In the genomic region with DNA sequence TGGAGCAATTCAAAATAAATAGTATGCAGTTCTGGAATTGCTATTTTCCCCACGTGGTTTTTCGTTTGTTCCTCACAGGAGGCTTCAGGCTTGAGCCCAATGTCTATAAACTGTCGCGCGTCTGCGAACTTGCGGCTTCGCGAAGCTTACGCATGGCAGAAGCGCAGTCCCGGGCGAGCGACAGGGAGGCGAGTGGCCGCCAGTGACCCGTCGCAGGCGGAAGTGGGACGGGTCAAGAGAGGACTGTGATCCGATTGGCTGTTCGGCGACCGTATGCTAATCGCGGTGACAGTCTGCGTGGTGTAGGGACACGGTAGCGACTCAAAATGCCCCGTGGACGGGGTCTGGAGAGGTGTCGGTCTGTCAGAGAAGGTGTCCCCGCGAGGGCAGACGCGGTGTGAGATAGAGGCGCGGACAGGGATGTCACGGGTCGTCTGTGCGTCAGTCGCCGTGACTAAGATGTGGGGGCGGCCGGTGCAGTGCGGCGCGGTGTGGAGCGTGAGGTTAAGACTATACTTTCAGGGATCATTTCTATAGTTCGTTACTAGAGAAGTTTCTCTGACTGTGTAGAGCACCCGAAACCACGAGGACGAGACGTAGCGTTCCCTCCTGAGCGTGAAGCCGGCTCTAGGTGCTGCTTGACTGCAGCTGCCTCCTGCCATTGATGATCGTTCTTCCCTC, we compare ENCODE assay signal across 9 mouse cellular contexts. TPM values are rescaled to one million over a fixed set of nuclear protein-coding genes. Genes with fewer than 3 reads are reported as not detected.
DNase-seq lines count a peak whose midpoint lies in the region; ATAC-seq and TF ChIP-seq lines count a peak whose summit lies in the region.
"Not testable (repeated sequence)": the region's sequence is repeated elsewhere in the genome, so short reads cannot be mapped to it uniquely, and the experiment has no call there.
"Had no signal": no experiment of that assay in that cellular context is flagged by ENCODE, and none has a peak within 500 bp of the region (broad histone marks: within the 10 kb centered on the region; RNA-seq: fewer than 3 reads in every experiment).

No protein-coding gene starts in this region.

- TF ChIP-seq POLR2A in bone marrow, adult 2 months (IDR thresholded peaks at IDR 0.05; ENCODE audit: borderline replicate concordance, control insufficient read depth, low read depth, low read length), result peak; percentile 21; the same call in 1 of the 2 replicates

- not testable (repeated sequence) for H3K27me3 ChIP-seq in heart, embryonic 10.5 days (ENCODE audit: insufficient read depth, poor library complexity, severe bottlenecking); kidney, embryonic 14.5 days (ENCODE audit: control insufficient read depth, insufficient read depth, low read length); limb, embryonic 15.5 days; midbrain, postnatal 0 days (ENCODE audit: insufficient read depth, low read length)

- H3K36me3 ChIP-seq in heart, embryonic 10.5 days; kidney, embryonic 14.5 days (ENCODE audit: control insufficient read depth, insufficient read depth, low read length); limb, embryonic 15.5 days; midbrain, postnatal 0 days (ENCODE audit: insufficient read depth, low read length): not testable (repeated sequence)

- not testable (repeated sequence) for H3K4me1 ChIP-seq in bone marrow, adult 2 months (ENCODE audit: control insufficient read depth, insufficient read depth, low read length); heart, embryonic 10.5 days; kidney, embryonic 14.5 days (ENCODE audit: control insufficient read depth, insufficient read depth, low read length); limb, embryonic 15.5 days; midbrain, postnatal 0 days (ENCODE audit: insufficient read depth, low read length)

- not testable (repeated sequence) for TF ChIP-seq CTCF in bone marrow, adult 2 months (IDR thresholded peaks at IDR 0.05; ENCODE audit: control insufficient read depth, insufficient read depth, low read length); midbrain, postnatal 0 days (IDR thresholded peaks at IDR 0.05)

- ATAC-seq in erythroblast, adult 5-6 weeks (replicated peaks; ENCODE audit: low FRiP score, poor library complexity, severe bottlenecking), result peak; percentile 100
- peak; percentile 99 for ATAC-seq in kidney, embryonic 14.5 days (ENCODE audit: low FRiP score, low TSS enrichment)
- ATAC-seq in limb, embryonic 15.5 days (ENCODE audit: insufficient number of reproducible peaks, low FRiP score, low TSS enrichment, low read depth), result peak; percentile 98
- ATAC-seq in midbrain, postnatal 0 days (ENCODE audit: low FRiP score), result peak; percentile 99

- peak overlapping the region; percentile 44; the same call in 1 of the 2 replicates for H3K9ac ChIP-seq in kidney, embryonic 14.5 days (ENCODE audit: low read depth, low read length)
- not testable (repeated sequence) for H3K9ac ChIP-seq in limb, embryonic 15.5 days; midbrain, postnatal 0 days (replicated peaks; ENCODE audit: low read length, poor library complexity, severe bottlenecking)

- H3K27ac ChIP-seq in bone marrow, adult 2 months (ENCODE audit: control insufficient read depth, insufficient read depth, low read depth, low read length, poor library complexity), result peak overlapping the region; percentile 15; the same call in 1 of the 2 replicates
- H3K27ac ChIP-seq in heart, embryonic 10.5 days, result peak overlapping the region; percentile 79; the same call in 1 of the 2 replicates
- H3K27ac ChIP-seq in kidney, embryonic 14.5 days (ENCODE audit: low read depth, low read length); limb, embryonic 15.5 days; midbrain, postnatal 0 days (ENCODE audit: low read depth, low read length): not testable (repeated sequence)

- WGBS in bone marrow, adult 2 months, result under 1% methylated on average over 22 of the region's 58 CpGs
- WGBS in heart, embryonic 10.5 days, result 0% methylated on average over 21 of the region's 58 CpGs
- WGBS in kidney, embryonic 14.5 days, result under 1% methylated on average over 21 of the region's 58 CpGs
- WGBS in limb, embryonic 15.5 days, result under 1% methylated on average over 27 of the region's 58 CpGs
- under 1% methylated on average over 21 of the region's 58 CpGs for WGBS in midbrain, postnatal 0 days

- peak; percentile 91 for DNase-seq in 3134 (ENCODE audit: extremely low read depth, insufficient read length, low spot score)
- DNase-seq in heart, embryonic 10.5 days (ENCODE audit: low spot score), result peak; percentile 88
- DNase-seq in midbrain, postnatal 0 days (ENCODE audit: low spot score), result peak; percentile 70
- peak; percentile 69 to 83 for DNase-seq in spleen, postnatal 10 days (ENCODE audit: low spot score in 2 of 2)

- H3K4me3 ChIP-seq in bone marrow, adult 2 months (replicated peaks; ENCODE audit: control insufficient read depth, low read depth, low read length), result peak overlapping the region; percentile 39
- H3K4me3 ChIP-seq in heart, embryonic 10.5 days, result peak overlapping the region; percentile 47
- H3K4me3 ChIP-seq in kidney, embryonic 14.5 days (ENCODE audit: low read length), result peak overlapping the region; percentile 22; the same call in 1 of the 2 replicates
- peak overlapping the region; percentile 42 for H3K4me3 ChIP-seq in limb, embryonic 15.5 days
- peak overlapping the region; percentile 23; the same call in 1 of the 2 replicates for H3K4me3 ChIP-seq in midbrain, postnatal 0 days (ENCODE audit: low read depth, low read length)

- H3K4me2 ChIP-seq in kidney, embryonic 14.5 days (replicated peaks; ENCODE audit: low read depth, low read length), result peak overlapping the region; percentile 40
- peak overlapping the region; percentile 49 for H3K4me2 ChIP-seq in limb, embryonic 15.5 days
- peak overlapping the region; percentile 34 for H3K4me2 ChIP-seq in midbrain, postnatal 0 days (ENCODE audit: low read depth, low read length, poor library complexity, severe bottlenecking)

- not testable (repeated sequence) for H3K9me3 ChIP-seq in heart, embryonic 10.5 days; kidney, embryonic 14.5 days (ENCODE audit: control insufficient read depth, low read length); limb, embryonic 15.5 days; midbrain, postnatal 0 days (ENCODE audit: low read length)

RNA-seq across cellular contexts. Expression of a gene that starts 57.1 kb away (rescaled TPM):
- 1.5 TPM in 1 of 2 replicates, not detected in the other for polyA plus RNA-seq in bone marrow, adult 2 months (2011; ENCODE audit: insufficient read depth, insufficient read length, low replicate concordance, missing spikeins)
- total RNA-seq in erythroblast, adult 5-6 weeks (2015; ENCODE audit: low replicate concordance), result not detected in 2 replicates
- 0.34 and 0.42 TPM in 2 replicates for total RNA-seq in erythroblast, adult 5-6 weeks (2017; ENCODE audit: low replicate concordance)
- polyA plus RNA-seq in heart, embryonic 10.5 days (2016; fragmentation: Nextera tagmentation; extraction: Ambion mirVana), result 0.22 and 0.31 TPM in 2 replicates
- 0.27 and 0.71 TPM in 2 replicates for polyA plus RNA-seq in kidney, embryonic 14.5 days (2014; fragmentation: Nextera tagmentation; extraction: Ambion mirVana)
- 0.82 and 2.1 TPM in 2 replicates for polyA plus RNA-seq in limb, embryonic 15.5 days (2015; fragmentation: Nextera tagmentation; extraction: Ambion mirVana)
- 0.66 and 4.0 TPM in 2 replicates for total RNA-seq in midbrain, postnatal 0 days (2014; rRNA removed)
- 0.31 and 0.35 TPM in 2 replicates for polyA plus RNA-seq in midbrain, postnatal 0 days (2015; fragmentation: Nextera tagmentation; extraction: Ambion mirVana)
- polyA plus RNA-seq: C2C12 had no signal

RNA-seq across cellular contexts. Expression of a gene that starts 57.2 kb away (rescaled TPM):
- 9.6 and 11.6 TPM in 2 replicates for polyA plus RNA-seq in bone marrow, adult 2 months (2011; ENCODE audit: insufficient read depth, insufficient read length, low replicate concordance, missing spikeins)
- total RNA-seq in erythroblast, adult 5-6 weeks (2015; ENCODE audit: low replicate concordance), result 0.19 and 3.8 TPM in 2 replicates
- total RNA-seq in erythroblast, adult 5-6 weeks (2017; ENCODE audit: low replicate concordance), result 5.9 and 6.3 TPM in 2 replicates
- 11.2 and 12.1 TPM in 2 replicates for polyA plus RNA-seq in heart, embryonic 10.5 days (2016; fragmentation: Nextera tagmentation; extraction: Ambion mirVana)
- polyA plus RNA-seq in kidney, embryonic 14.5 days (2014; fragmentation: Nextera tagmentation; extraction: Ambion mirVana), result 7.4 and 8.2 TPM in 2 replicates
- polyA plus RNA-seq in limb, embryonic 15.5 days (2015; fragmentation: Nextera tagmentation; extraction: Ambion mirVana), result 7.6 and 7.8 TPM in 2 replicates
- 2.0 and 2.4 TPM in 2 replicates for total RNA-seq in midbrain, postnatal 0 days (2014; rRNA removed)
- polyA plus RNA-seq in midbrain, postnatal 0 days (2015; fragmentation: Nextera tagmentation; extraction: Ambion mirVana), result 1.8 and 2.1 TPM in 2 replicates
